Mouse (Mus musculus) forebrain, embryonic 15.5 days (tissue): Measurements from ENCODE around the gene Smad9. TPM values are rescaled to one million over a fixed set of nuclear protein-coding genes. Genes with fewer than 3 reads are reported as not detected.
A peak's percentile ranks its signal among the peaks of the same experiment; 100 is the strongest.

ENCODE experiments used
- ATAC-seq: fragments of 200-750 bp; cut with Nextera tagmentation; replicated peaks from 2 replicates; pipeline ENCODE4 v1.8.0; 2017; ENCODE audit warnings: mild to moderate bottlenecking, moderate TSS enrichment, moderate library complexity
- H3K27ac ChIP-seq: fragments of 300-500 bp; sonication (generic); replicated peaks from 2 replicates; pipeline ENCODE4 v1.5.1; 2015; ENCODE audit warnings: mild to moderate bottlenecking, inconsistent platforms
- H3K27me3 ChIP-seq: fragments of 300-500 bp; sonication (generic); 2 replicates; pipeline ENCODE4 v1.6.1; 2015; ENCODE audit warnings: inconsistent platforms
- H3K36me3 ChIP-seq: fragments of 300-500 bp; sonication (generic); 2 replicates; pipeline ENCODE4 v1.6.1; 2015; ENCODE audit warnings: mild to moderate bottlenecking, inconsistent platforms
- H3K4me1 ChIP-seq: fragments of 300-500 bp; sonication (generic); 2 replicates; pipeline ENCODE4 v1.6.1; 2015; ENCODE audit warnings: inconsistent platforms
- H3K4me2 ChIP-seq: fragments of 300-500 bp; sonication (generic); replicated peaks from 2 replicates; pipeline ENCODE4 v1.6.1; 2015; ENCODE audit warnings: mild to moderate bottlenecking, inconsistent platforms
- H3K4me3 ChIP-seq: fragments of 300-500 bp; sonication (generic); 2 replicates; pipeline ENCODE4 v1.5.1; 2015; ENCODE audit warnings: mild to moderate bottlenecking, inconsistent platforms
- H3K9ac ChIP-seq: fragments of 300-500 bp; sonication (generic); replicated peaks from 2 replicates; pipeline ENCODE4 v1.6.1; 2015; ENCODE audit warnings: mild to moderate bottlenecking, inconsistent platforms
- H3K9me3 ChIP-seq: fragments of 300-500 bp; sonication (generic); 2 replicates; pipeline ENCODE4 v1.6.1; 2016; ENCODE audit warnings: inconsistent platforms
- WGBS: fragments of 180-500 bp; shearing (Covaris S2); methylation state at CpG from one replicate; pipeline ENCODE4 v1.1.7; 2015; ENCODE audit warnings: mixed read lengths; 5-methylcytosine and 5-hydroxymethylcytosine counted together
- polyA plus RNA-seq: library from polyadenylated mRNA; unstranded; fragments of >200 nt; fragmentation: Nextera tagmentation; extraction: Ambion mirVana; gene quantifications from 2 replicates; pipeline ENCODE4 v1.2.1, GENCODE M21; 2015

The Smad9 gene
- polyA plus RNA-seq, 1 experiment from 2014 or later: 0.25 TPM

GRCm38 (mm10) chr3:54795379-54795778 lies 40.0 kb downstream of the Smad9 start:
- no peak for ATAC-seq
- H3K4me3 ChIP-seq: no peak overlapping the region
- 93% methylated on average over 5 of the region's 5 CpGs for WGBS
- H3K27me3 ChIP-seq: no peaks in the 10 kb centered on the region
- peaks cover 5% of the 10 kb centered on the region; the same call in 1 of the 2 replicates for H3K9me3 ChIP-seq
- H3K4me2 ChIP-seq: no peak overlapping the region
- no peaks in the 10 kb centered on the region for H3K36me3 ChIP-seq
- no peak overlapping the region for H3K9ac ChIP-seq
- H3K4me1 ChIP-seq: no peaks in the 10 kb centered on the region
- H3K27ac ChIP-seq: no peak overlapping the region

DNA sequence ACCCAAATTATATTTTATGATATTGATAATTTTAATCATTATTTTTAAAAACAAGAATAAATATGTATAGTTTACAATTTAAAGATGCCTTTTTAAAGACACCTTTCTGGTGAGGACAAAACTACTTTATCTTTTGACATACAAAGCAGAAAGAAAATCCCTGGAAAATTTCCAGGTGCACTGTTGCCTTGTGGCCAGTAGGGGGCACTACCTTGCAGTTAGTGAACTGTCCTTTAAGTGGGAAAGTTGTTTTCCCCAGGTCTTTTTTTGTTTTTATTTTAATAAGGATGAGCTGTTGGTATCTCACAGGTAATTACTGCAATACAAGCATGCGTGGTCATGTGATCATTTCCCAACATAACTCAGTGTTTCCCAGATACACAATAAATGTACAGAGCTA lies 40.4 kb downstream of the Smad9 start:
- 95% methylated on average over 1 of the region's 1 CpGs for WGBS
- H3K4me1 ChIP-seq: no peaks in the 10 kb centered on the region
- H3K27me3 ChIP-seq: no peaks in the 10 kb centered on the region
- no peak overlapping the region for H3K9ac ChIP-seq
- ATAC-seq: no peak
- H3K4me3 ChIP-seq: no peak overlapping the region
- H3K9me3 ChIP-seq: peaks cover 5% of the 10 kb centered on the region; the same call in 1 of the 2 replicates
- no peak overlapping the region for H3K4me2 ChIP-seq
- H3K27ac ChIP-seq: no peak overlapping the region
- H3K36me3 ChIP-seq: no peaks in the 10 kb centered on the region

DNA sequence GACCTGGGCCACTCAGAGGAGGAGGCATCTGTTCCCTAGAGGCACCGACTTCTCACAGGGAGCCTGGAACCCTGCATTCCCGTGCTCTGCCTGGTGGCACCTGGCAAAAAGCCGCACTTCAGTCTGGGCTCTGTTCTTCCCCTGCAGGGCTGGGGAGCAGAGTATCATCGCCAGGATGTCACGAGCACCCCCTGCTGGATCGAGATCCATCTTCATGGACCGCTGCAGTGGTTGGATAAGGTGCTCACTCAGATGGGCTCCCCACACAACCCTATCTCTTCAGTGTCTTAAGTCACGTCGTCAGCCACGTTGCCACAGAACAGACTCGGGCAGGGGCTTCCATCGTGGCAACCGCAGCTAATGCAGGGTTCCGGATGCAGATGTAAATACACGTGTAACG lies 41.8 kb downstream of the Smad9 start:
- Histone ChIP-seq H3K27ac (no peak overlapping the region), H3K27me3 (no peaks in the 10 kb centered on the region), H3K4me3 (no peak overlapping the region), H3K36me3 (no peaks in the 10 kb centered on the region), H3K9me3 (peaks cover 5% of the 10 kb centered on the region; the same call in 1 of the 2 replicates), H3K4me1 (no peaks in the 10 kb centered on the region), H3K4me2 (no peak overlapping the region), H3K9ac (no peak overlapping the region)
- 36% methylated on average over 16 of the region's 16 CpGs for WGBS
- no peak; the same call in 1 of the 2 replicates for ATAC-seq

DNA sequence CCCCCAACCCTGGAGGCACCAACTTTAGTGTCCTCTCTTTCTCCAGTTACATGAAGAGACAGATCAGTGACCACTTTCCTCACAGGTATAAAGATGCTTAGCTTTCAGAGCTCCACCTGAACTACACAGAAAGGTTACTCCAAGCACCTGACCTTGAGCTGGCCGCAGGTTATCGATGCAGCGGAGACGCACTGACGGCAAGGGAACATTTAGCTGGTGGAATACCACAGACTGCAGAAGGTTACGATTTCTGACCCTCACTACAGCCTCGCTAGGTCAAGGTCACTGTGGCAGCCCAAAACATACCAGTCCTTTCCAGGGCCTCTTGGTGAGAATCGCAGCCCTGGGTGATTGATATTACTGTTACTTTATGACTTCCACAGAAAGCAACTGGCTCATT lies 48.3 kb downstream of the Smad9 start:
- 97% methylated on average over 8 of the region's 8 CpGs for WGBS

DNA sequence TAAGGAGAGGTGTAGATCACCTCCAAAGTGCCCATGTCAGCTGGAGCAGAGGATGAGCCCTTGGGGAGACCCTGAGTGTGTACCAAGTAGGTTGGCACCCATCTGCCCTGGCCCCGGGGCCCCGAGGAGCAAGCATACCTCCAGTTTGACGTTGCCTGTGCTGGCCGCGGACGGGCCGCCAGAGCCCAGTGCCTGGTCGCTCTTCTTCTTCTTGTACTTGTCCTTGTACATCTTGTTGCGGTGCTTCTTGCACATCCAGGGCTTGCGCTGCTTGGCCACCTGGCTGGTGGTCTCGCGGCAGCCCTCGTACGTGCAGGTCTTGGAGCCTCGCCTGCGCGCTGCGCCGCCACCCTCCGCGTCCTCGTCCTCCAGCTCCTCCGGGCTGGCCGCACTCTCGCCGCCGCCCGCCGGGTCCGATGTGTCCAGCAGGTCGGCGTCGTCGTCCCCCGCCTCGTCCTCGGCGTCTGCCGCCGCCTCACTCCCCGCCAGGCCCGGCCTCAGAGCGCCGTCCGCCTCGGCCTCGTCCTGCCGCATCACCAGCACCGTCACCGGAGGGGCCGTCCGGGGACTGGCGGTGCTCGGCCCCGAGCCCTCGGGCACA lies 51.8 kb downstream of the Smad9 start:
- Histone ChIP-seq H3K27me3 (no peaks in the 10 kb centered on the region), H3K4me1 (peaks cover 26% of the 10 kb centered on the region), H3K36me3 (peaks cover 13% of the 10 kb centered on the region), H3K4me2 (peak overlapping the region; percentile 92), H3K9me3 (no peaks in the 10 kb centered on the region), H3K4me3 (peak overlapping the region; percentile 98), H3K9ac (peak overlapping the region; percentile 99), H3K27ac (peak overlapping the region; percentile 97)
- under 1% methylated on average over 56 of the region's 56 CpGs for WGBS
- peak; percentile 78 for ATAC-seq

More for the DNA sequence above, 48.3 kb downstream of the Smad9 start:
- H3K9ac ChIP-seq: no peak overlapping the region
- no peaks in the 10 kb centered on the region for H3K27me3 ChIP-seq
- no peaks in the 10 kb centered on the region for H3K9me3 ChIP-seq
- H3K4me2 ChIP-seq: no peak overlapping the region
- H3K4me1 ChIP-seq: peaks cover 26% of the 10 kb centered on the region
- no peak for ATAC-seq
- peaks cover 13% of the 10 kb centered on the region for H3K36me3 ChIP-seq
- H3K27ac ChIP-seq: no peak overlapping the region
- no peak overlapping the region for H3K4me3 ChIP-seq

GRCm38 (mm10) chr3:54807666-54808217 lies 52.4 kb downstream of the Smad9 start, which contains the start of gene Rfxap:
Rfxap (minus strand) TSS chr3:54807791.
- peak within 1 kb of the TSS; percentile 92 for H3K4me2 ChIP-seq
- H3K9ac ChIP-seq: peak within 1 kb of the TSS; percentile 99
- ATAC-seq: peak; percentile 95
- under 1% methylated on average over 52 of the region's 52 CpGs for WGBS
- peak within 1 kb of the TSS; percentile 98 for H3K4me3 ChIP-seq
- peak within 1 kb of the TSS; percentile 97 for H3K27ac ChIP-seq
- H3K36me3 ChIP-seq: peaks cover 13% of the 10 kb centered on the region
- H3K4me1 ChIP-seq: peaks cover 26% of the 10 kb centered on the region
- H3K9me3 ChIP-seq: no peaks in the 10 kb centered on the region
- H3K27me3 ChIP-seq: no peaks in the 10 kb centered on the region

GRCm38 (mm10) chr3:54809111-54809510 lies 53.7 kb downstream of the Smad9 start:
- no peak overlapping the region for H3K27ac ChIP-seq
- no peak overlapping the region for H3K4me2 ChIP-seq
- ATAC-seq: no peak
- H3K36me3 ChIP-seq: peaks cover 5% of the 10 kb centered on the region
- H3K9ac ChIP-seq: no peak overlapping the region
- H3K9me3 ChIP-seq: no peaks in the 10 kb centered on the region
- H3K4me1 ChIP-seq: peaks cover 26% of the 10 kb centered on the region
- H3K27me3 ChIP-seq: no peaks in the 10 kb centered on the region
- 69% methylated on average over 5 of the region's 5 CpGs for WGBS
- H3K4me3 ChIP-seq: no peak overlapping the region

DNA sequence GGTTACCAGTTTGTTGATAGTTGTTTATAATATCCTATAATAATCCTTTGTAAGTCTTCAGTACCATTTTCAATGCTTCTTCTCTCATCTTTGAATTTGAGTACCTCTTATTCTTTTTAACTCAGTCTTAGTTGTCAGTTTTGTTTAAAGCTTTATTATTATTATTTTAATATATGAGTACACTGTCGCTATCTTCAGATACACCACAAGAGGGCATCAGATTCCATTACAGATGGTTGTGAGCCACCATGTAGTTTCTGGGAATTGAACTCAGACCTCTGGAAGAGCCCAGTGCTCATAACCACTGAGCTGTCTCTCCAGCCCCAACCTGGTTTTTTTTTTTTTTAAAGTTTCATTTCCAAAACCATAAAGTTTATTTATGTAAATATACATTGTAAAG lies 56.2 kb downstream of the Smad9 start:
- Histone ChIP-seq H3K4me2 (no peak overlapping the region), H3K9ac (no peak overlapping the region), H3K36me3 (no peaks in the 10 kb centered on the region), H3K9me3 (no peaks in the 10 kb centered on the region), H3K27me3 (no peaks in the 10 kb centered on the region), H3K4me1 (peaks cover 9% of the 10 kb centered on the region), H3K27ac (no peak overlapping the region), H3K4me3 (no peak overlapping the region)
- ATAC-seq: no peak
- WGBS: 54% methylated on average over 1 of the region's 1 CpGs

GRCm38 (mm10) chr3:54813418-54813988 lies 58.1 kb downstream of the Smad9 start:
- Histone ChIP-seq H3K27ac (no peak overlapping the region), H3K36me3 (no peaks in the 10 kb centered on the region), H3K4me3 (no peak overlapping the region), H3K4me1 (no peaks in the 10 kb centered on the region), H3K9me3 (no peaks in the 10 kb centered on the region), H3K4me2 (no peak overlapping the region), H3K9ac (no peak overlapping the region), H3K27me3 (no peaks in the 10 kb centered on the region)
- 23% methylated on average over 6 of the region's 6 CpGs for WGBS
- no peak; the same call in 1 of the 2 replicates for ATAC-seq

GRCm38 (mm10) chr3:54814622-54815021 lies 59.2 kb downstream of the Smad9 start:
- H3K27me3 ChIP-seq: no peaks in the 10 kb centered on the region
- H3K4me3 ChIP-seq: no peak overlapping the region
- ATAC-seq: no peak
- H3K4me2 ChIP-seq: no peak overlapping the region
- H3K27ac ChIP-seq: no peak overlapping the region
- H3K4me1 ChIP-seq: no peaks in the 10 kb centered on the region
- no peak overlapping the region for H3K9ac ChIP-seq
- no peaks in the 10 kb centered on the region for H3K9me3 ChIP-seq
- no peaks in the 10 kb centered on the region for H3K36me3 ChIP-seq
- 71% methylated on average over 6 of the region's 6 CpGs for WGBS

DNA sequence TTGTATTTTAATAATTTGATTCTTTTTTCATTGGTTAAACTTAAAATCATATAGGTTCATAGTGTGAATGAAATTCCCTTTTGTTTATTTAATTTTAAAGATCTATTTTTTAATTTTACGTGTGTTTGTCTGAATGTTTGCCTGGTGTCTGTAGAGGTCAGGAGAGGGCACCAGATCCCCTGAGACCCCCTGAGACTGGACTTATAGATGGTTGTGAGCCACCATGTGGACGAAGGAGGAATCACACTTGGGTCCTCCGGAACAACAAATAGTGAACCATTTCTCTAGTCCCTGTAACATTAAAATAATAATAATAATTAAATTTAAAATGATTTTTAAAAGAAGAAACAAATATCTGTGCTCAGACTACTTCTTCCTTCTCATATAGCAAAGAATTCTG lies 59.9 kb downstream of the Smad9 start:
- no peak; the same call in 1 of the 2 replicates for ATAC-seq
- no peak overlapping the region for H3K4me2 ChIP-seq
- WGBS: 25% methylated on average over 3 of the region's 3 CpGs
- H3K4me3 ChIP-seq: no peak overlapping the region
- no peak overlapping the region for H3K9ac ChIP-seq
- no peak overlapping the region for H3K27ac ChIP-seq
- H3K27me3 ChIP-seq: no peaks in the 10 kb centered on the region
- no peaks in the 10 kb centered on the region for H3K4me1 ChIP-seq
- no peaks in the 10 kb centered on the region for H3K9me3 ChIP-seq
- H3K36me3 ChIP-seq: no peaks in the 10 kb centered on the region

GRCm38 (mm10) chr3:54822526-54822925 lies 67.1 kb downstream of the Smad9 start:
- Histone ChIP-seq H3K9ac (no peak overlapping the region), H3K4me1 (no peaks in the 10 kb centered on the region), H3K4me2 (no peak overlapping the region), H3K9me3 (no peaks in the 10 kb centered on the region), H3K36me3 (no peaks in the 10 kb centered on the region), H3K4me3 (no peak overlapping the region), H3K27me3 (no peaks in the 10 kb centered on the region), H3K27ac (no peak overlapping the region)
- WGBS: 74% methylated on average over 5 of the region's 5 CpGs
- no peak for ATAC-seq
